Mouse (Mus musculus) naive thymus-derived CD4-positive, alpha-beta T cell, adult 2 months (primary cell): Measurements from ENCODE around the gene Tmem151b.

ENCODE experiments used
- DNase-seq: peaks from one replicate; pipeline ENCODE4 v3.0.0-alpha.2; 2011; ENCODE audit warnings: low read depth

Tmem151b gene

GRCm38 (mm10) chr17:45510871-45511270 lies 38.6 kb downstream of the Tmem151b start:
- no peak for DNase-seq

- DNase-seq = peak; percentile 98
These were observed 42.7 kb downstream of the Tmem151b start, which contains the start of gene Aars2 for GRCm38 (mm10) chr17:45506700-45507189. Gene Aars2 (plus strand): TSS chr17:45506841.

GRCm38 (mm10) chr17:45505941-45506465 lies 43.5 kb downstream of the Tmem151b start:
- DNase-seq = peak; percentile 25

- no peak for DNase-seq
These were observed 46.0 kb downstream of the Tmem151b start for GRCm38 (mm10) chr17:45503301-45503973.

- no peak for DNase-seq
These were observed 47.2 kb downstream of the Tmem151b start for GRCm38 (mm10) chr17:45502324-45502723.

GRCm38 (mm10) chr17:45500981-45501380 lies 48.5 kb downstream of the Tmem151b start:
- no peak for DNase-seq

GRCm38 (mm10) chr17:45499516-45499915 lies 50.0 kb downstream of the Tmem151b start:
- DNase-seq = no peak

GRCm38 (mm10) chr17:45498397-45498796 lies 51.1 kb downstream of the Tmem151b start:
- no peak for DNase-seq

- no peak for DNase-seq
These were observed 54.1 kb downstream of the Tmem151b start for GRCm38 (mm10) chr17:45495398-45495797.
